Mouse (Mus musculus) liver, embryonic 15.5 days (tissue): ENCODE data around the gene Camp. TPM values are rescaled to one million over a fixed set of nuclear protein-coding genes. Genes with fewer than 3 reads are reported as not detected.
A peak's percentile ranks its signal among the peaks of the same experiment; 100 is the strongest.

Experiments
- ATAC-seq: fragments of 200-750 bp; cut with Nextera tagmentation; 2 replicates; pipeline ENCODE4 v1.8.0; 2017; ENCODE audit warnings: moderate number of reproducible peaks, mild to moderate bottlenecking, moderate library complexity; ENCODE audit not compliant: insufficient read depth
- H3K27ac ChIP-seq: fragments of 300-500 bp; sonication (generic); replicated peaks from 2 replicates; pipeline ENCODE4 v1.5.1; 2015; ENCODE audit warnings: mild to moderate bottlenecking, inconsistent platforms
- H3K27me3 ChIP-seq: fragments of 300-500 bp; sonication (generic); 2 replicates; pipeline ENCODE4 v1.6.1; 2015; ENCODE audit warnings: mild to moderate bottlenecking, inconsistent platforms
- H3K36me3 ChIP-seq: fragments of 300-500 bp; sonication (generic); replicated peaks from 2 replicates; pipeline ENCODE4 v1.6.1; 2015; ENCODE audit warnings: moderate library complexity, mild to moderate bottlenecking, inconsistent platforms
- H3K4me1 ChIP-seq: fragments of 300-500 bp; sonication (generic); replicated peaks from 2 replicates; pipeline ENCODE4 v1.6.1; 2015; ENCODE audit warnings: inconsistent platforms
- H3K4me2 ChIP-seq: fragments of 300-500 bp; sonication (generic); 2 replicates; pipeline ENCODE4 v1.6.1; 2015; ENCODE audit warnings: moderate library complexity, mild to moderate bottlenecking, inconsistent platforms
- H3K4me3 ChIP-seq: fragments of 300-500 bp; sonication (generic); replicated peaks from 2 replicates; pipeline ENCODE4 v1.5.1; 2015; ENCODE audit warnings: mild to moderate bottlenecking, inconsistent platforms
- H3K9ac ChIP-seq: fragments of 300-500 bp; sonication (generic); 2 replicates; pipeline ENCODE4 v1.6.1; 2015; ENCODE audit warnings: moderate library complexity, mild to moderate bottlenecking, inconsistent platforms
- H3K9me3 ChIP-seq: fragments of 300-500 bp; sonication (generic); replicated peaks from 2 replicates; pipeline ENCODE4 v1.6.1; 2016; ENCODE audit warnings: inconsistent platforms
- WGBS: fragments of 180-500 bp; shearing (Covaris S2); methylation state at CpG from one replicate; pipeline ENCODE4 v1.1.7; 2015; ENCODE audit warnings: mixed read lengths; ENCODE audit not compliant: insufficient replicate concordance; 5-methylcytosine and 5-hydroxymethylcytosine counted together
- polyA plus RNA-seq: library from polyadenylated mRNA; unstranded; fragments of >200 nt; fragmentation: Nextera tagmentation; extraction: Ambion mirVana; gene quantifications from 2 replicates; pipeline ENCODE4 v1.2.1, GENCODE M21; 2015

The Camp gene
- polyA plus RNA-seq, 1 experiment from 2014 or later, result 281 TPM

DNA sequence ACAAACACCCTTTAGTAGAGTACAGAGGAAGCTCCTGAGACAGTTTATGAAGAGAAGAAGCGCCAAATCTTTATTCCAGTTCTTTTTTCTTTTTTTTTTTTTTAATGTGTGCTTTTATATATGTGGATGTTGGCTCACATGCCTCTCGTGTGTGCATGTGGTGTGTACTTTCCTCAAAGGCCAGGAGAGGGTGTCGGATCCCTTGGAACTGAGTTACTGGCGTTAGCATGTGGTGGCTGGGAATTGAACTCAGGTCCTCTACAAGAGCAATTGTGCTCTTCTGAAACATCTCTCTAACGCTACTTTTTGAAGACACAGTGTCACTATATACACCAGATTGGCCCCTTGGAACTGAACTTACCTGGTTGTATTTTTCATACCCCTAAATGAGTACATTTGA lies 28.2 kb upstream of the Camp start:
- ATAC-seq, result no peak
- peaks cover 55% of the 10 kb centered on the region for H3K36me3 ChIP-seq
- H3K27ac ChIP-seq, result no peak overlapping the region
- peak overlapping the region; percentile 95; the same call in 1 of the 2 replicates for H3K9ac ChIP-seq
- peak overlapping the region; percentile 81 for H3K4me3 ChIP-seq
- H3K9me3 ChIP-seq, result no peaks in the 10 kb centered on the region
- no peaks in the 10 kb centered on the region for H3K27me3 ChIP-seq
- WGBS, result 64% methylated on average over 5 of the region's 5 CpGs
- H3K4me1 ChIP-seq, result peaks cover 36% of the 10 kb centered on the region
- H3K4me2 ChIP-seq, result peak overlapping the region; percentile 95

DNA sequence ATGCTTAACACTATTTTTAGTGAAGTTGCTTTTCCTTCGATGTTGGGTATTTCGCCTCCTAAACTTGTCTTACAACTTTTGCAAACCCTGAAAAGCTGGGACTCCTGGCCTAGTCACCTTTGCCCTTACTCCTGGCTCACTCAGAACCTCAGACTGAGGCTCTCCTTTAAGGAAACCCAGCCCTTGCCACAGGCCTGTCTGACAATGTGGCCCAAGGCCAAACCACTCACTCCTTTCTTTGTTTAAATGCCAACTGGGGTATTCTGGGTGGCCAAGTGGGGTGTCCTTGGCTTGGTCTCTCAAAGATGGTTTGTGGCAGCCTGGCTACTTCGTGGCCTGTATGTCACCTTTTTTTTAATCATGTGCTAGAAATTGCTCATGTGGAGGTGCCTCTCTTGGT lies 27.3 kb upstream of the Camp start:
- H3K9ac ChIP-seq, result peak overlapping the region; percentile 95
- ATAC-seq, result no peak
- H3K9me3 ChIP-seq, result no peaks in the 10 kb centered on the region
- H3K4me1 ChIP-seq, result peaks cover 36% of the 10 kb centered on the region
- peaks cover 46% of the 10 kb centered on the region for H3K36me3 ChIP-seq
- H3K27ac ChIP-seq, result peak overlapping the region; percentile 85
- WGBS, result 1% methylated on average over 3 of the region's 3 CpGs
- no peaks in the 10 kb centered on the region for H3K27me3 ChIP-seq
- peak overlapping the region; percentile 81 for H3K4me3 ChIP-seq
- peak overlapping the region; percentile 95 for H3K4me2 ChIP-seq

DNA sequence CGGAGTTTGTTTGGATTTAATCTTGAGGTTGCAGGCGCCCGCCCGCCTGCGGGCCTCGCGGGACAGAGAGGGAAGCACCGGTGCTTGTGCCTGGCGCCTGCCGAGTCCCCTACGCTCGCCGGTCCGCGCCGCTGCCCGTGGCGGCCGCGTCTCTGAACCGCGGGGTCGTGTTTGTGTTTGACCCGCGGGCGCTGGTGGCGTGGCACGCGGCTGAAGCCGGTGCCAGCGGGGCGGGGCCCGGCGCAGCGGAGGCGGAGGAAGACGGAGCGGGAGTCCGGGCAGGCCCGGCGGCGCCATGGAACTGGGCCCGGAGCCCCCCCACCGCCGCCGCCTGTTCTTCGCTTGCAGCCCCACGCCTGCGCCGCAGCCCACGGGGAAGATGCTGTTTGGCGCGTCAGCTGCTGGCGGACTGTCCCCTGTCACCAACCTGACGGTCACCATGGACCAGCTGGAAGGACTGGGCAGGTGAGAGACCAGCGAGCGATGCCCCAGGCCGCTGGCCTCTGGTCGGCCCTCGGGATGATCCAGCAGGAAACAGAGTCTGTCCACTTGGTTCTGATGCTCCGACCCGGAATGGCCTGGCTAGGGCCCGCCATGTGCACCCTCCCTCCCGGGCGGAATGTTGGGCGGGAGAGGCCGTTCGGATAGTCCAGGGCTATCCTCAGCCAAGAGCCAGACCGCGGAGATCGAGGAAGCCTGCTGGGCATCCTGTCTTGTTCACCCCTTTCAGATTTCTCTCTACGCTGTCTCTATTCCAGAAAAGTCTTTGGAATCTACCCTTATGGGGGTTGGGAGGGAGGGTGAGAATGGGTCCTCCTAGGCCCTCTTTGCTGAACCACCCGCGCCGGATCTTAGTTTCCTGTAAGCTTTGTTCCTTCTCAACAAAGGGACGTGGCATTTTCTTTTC lies 26.5 kb upstream of the Camp start:
- H3K4me2 ChIP-seq, result peak overlapping the region; percentile 95
- peak; percentile 81 for ATAC-seq
- H3K4me1 ChIP-seq, result peaks cover 45% of the 10 kb centered on the region
- H3K9ac ChIP-seq, result peak overlapping the region; percentile 95
- peak overlapping the region; percentile 81 for H3K4me3 ChIP-seq
- WGBS, result under 1% methylated on average over 74 of the region's 76 CpGs
- peaks cover 38% of the 10 kb centered on the region for H3K36me3 ChIP-seq
- peak overlapping the region; percentile 85 for H3K27ac ChIP-seq
- H3K27me3 ChIP-seq, result no peaks in the 10 kb centered on the region
- H3K9me3 ChIP-seq, result no peaks in the 10 kb centered on the region

DNA sequence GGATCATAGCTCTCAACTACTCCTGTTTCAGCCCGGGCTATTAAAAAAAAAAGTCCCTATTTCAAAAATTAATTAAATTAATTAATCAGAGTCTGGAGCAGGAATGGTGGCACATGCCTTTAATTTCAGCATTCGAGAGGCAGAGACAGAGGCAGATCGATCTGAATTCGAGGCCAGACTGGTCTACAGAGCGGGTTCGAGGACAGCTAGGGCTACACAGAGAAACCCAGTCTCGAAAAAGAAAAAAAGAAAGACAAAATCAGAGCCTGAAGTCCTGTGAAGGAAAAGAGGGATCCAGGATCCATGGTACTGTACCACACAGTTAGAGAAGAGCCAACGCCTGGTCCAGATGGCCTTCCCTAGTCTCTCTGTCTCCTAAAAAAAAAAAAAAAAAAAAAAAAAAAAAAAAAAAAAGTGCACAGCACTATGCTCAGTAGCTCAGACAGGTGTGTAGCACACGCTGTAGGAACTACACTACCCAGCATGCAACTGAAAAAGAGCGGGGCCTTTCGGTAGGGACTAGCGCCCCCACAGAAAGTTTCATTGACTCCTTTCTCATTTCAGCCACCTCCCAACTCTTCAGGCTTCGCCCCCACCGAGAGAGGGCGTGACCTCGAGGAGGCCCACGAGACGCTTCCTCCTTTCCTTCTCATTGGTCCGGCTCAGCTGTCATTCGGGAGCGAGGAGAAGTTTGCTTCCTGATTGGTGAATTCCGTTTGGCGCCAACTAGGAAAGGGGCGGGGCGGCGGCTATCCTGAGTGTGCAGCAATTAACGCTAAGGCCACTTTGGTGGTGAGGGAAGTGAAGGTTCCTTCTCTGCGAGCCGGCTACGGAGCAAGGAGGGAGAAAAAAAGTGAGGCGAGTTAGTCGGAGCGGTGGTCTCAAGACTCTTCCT lies 25.6 kb upstream of the Camp start, which contains the start of gene Cdc25a:
Gene Cdc25a (plus strand): TSS at position 783 of the 895 bp plus-strand sequence.
- ATAC-seq, result peak; percentile 89
- Histone ChIP-seq H3K27me3 (no peaks in the 10 kb centered on the region), H3K4me1 (peaks cover 50% of the 10 kb centered on the region), H3K4me3 (peak within 1 kb of the TSS; percentile 81), H3K4me2 (peak within 1 kb of the TSS; percentile 95), H3K36me3 (peaks cover 29% of the 10 kb centered on the region), H3K27ac (peak within 1 kb of the TSS; percentile 85), H3K9ac (peak within 1 kb of the TSS; percentile 95), H3K9me3 (no peaks in the 10 kb centered on the region)
- 4% methylated on average over 33 of the region's 33 CpGs for WGBS

DNA sequence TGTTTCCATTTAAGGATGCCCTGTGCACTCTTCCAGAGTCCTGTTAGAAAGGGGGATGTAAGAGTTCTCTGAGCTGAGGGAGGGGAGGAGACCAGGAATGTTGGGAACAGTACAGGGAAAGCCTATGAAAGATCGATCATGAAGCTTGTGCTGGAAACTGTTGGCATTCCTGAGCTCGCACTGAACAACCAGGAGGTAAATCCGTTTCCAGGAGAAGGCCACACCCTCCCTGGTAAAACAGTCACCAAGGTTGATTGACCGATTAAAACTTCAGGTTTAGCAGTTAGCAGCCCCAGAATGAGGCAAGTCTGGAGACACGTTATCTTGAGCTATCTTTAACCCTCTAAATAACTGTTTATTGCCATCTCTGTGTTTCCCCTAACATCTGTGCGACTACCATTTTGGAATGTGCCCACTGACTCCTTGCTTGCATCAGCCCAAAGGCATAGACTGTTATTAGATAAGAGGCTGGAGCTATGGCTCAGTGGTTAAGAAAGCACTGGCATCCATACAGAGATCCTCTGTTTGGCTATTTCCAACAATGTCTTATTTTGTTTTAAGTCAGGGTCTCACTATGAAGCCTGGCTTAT lies 21.7 kb upstream of the Camp start:
- Histone ChIP-seq H3K9me3 (no peaks in the 10 kb centered on the region), H3K4me1 (peaks cover 24% of the 10 kb centered on the region), H3K27me3 (no peaks in the 10 kb centered on the region), H3K9ac (no peak overlapping the region), H3K36me3 (no peaks in the 10 kb centered on the region), H3K27ac (no peak overlapping the region; the same call in 1 of the 2 replicates), H3K4me2 (peak overlapping the region; percentile 20), H3K4me3 (0 out of 2 replicates have a peak overlapping the region, but pooled peaks have one; percentile 4)
- no peak for ATAC-seq
- 15% methylated on average over 6 of the region's 6 CpGs for WGBS

DNA sequence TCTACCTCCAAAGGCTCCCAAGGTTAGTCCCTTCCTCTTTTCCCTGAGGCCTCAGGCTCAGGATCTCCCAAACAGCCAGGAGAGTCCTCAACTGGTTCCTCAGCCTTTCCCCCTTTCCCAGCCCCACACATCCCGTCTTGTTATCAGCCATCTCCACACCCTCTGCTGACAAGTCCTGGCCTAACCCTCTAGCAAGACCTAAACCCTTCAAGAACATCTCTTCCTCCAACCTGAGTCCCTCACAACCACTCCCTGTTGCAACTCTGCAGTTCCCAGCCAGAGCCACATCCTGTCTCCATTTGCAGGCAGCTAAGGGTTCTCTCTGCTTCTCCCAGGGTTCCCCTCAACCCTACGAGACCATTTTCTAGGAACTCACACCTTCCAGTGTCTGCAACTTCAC lies 16.8 kb upstream of the Camp start:
- no peak overlapping the region for H3K4me2 ChIP-seq
- no peaks in the 10 kb centered on the region for H3K36me3 ChIP-seq
- no peak overlapping the region for H3K9ac ChIP-seq
- H3K27ac ChIP-seq, result no peak overlapping the region
- H3K9me3 ChIP-seq, result no peaks in the 10 kb centered on the region
- H3K27me3 ChIP-seq, result no peaks in the 10 kb centered on the region
- 24% methylated on average over 2 of the region's 2 CpGs for WGBS
- peaks cover 27% of the 10 kb centered on the region for H3K4me1 ChIP-seq
- no peak overlapping the region for H3K4me3 ChIP-seq
- no peak for ATAC-seq

DNA sequence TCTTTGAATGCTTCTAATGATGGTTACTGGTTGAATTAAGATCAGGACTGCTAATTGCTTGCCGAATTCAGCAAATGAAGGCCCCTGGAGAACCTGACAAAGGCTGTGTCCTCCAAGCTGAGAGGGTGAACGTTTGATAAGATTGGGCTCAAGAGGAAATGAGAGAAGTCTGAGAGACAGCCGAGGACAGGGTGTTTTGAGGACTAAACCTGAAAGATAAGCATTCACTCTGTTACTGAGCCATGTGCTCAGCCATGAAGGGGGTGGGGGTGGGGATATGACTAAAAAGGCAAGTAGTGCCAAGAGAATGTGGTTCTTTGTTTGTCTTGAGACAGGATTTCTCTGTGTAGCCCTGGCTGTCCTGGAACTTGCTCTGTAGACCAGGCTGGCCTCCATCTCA lies 13.7 kb upstream of the Camp start:
- peak overlapping the region; percentile 63 for H3K4me2 ChIP-seq
- peak overlapping the region; percentile 34; the same call in 1 of the 2 replicates for H3K4me3 ChIP-seq
- no peaks in the 10 kb centered on the region for H3K27me3 ChIP-seq
- ATAC-seq, result peak; percentile 45; the same call in 1 of the 2 replicates
- no peak overlapping the region for H3K9ac ChIP-seq
- H3K9me3 ChIP-seq, result no peaks in the 10 kb centered on the region
- WGBS, result 7% methylated on average over 3 of the region's 3 CpGs
- peaks cover 18% of the 10 kb centered on the region for H3K4me1 ChIP-seq
- no peaks in the 10 kb centered on the region for H3K36me3 ChIP-seq
- no peak overlapping the region for H3K27ac ChIP-seq

DNA sequence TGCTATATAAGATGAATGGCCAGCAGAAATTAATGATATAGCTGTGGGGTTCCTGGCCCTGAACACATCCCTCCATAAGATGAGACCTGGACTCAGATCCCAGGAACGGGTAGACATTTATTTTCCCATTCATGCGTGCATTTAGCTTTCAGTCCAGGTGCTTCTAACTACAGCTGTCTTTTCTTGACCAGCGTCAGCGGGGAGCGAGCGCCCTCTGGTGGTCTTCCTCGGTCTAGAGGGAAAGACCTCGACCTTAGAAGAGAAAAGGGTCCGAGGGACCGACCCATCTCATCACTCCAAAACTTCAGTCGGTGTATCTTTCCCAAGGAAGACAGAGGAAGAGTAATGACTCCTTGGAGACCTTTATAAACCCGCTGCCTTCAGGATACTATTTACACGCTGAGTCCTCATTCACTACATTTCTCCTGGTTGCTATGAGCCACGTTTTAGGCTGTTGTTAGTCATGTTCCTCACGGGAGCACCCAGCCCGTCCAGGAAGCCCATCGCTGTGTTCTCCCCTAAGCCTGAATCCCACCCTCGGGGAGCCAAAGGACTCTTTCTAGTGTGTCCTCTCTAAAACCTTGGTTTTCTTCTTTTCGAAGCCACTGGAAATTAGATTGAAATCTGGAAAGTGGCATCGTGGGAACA lies 13.1 kb upstream of the Camp start:
- Histone ChIP-seq H3K9ac (no peak overlapping the region), H3K27ac (no peak overlapping the region), H3K27me3 (no peaks in the 10 kb centered on the region), H3K4me3 (peak overlapping the region; percentile 34), H3K4me1 (peaks cover 18% of the 10 kb centered on the region), H3K36me3 (no peaks in the 10 kb centered on the region), H3K4me2 (peak overlapping the region; percentile 63), H3K9me3 (no peaks in the 10 kb centered on the region)
- peak; percentile 38; the same call in 1 of the 2 replicates for ATAC-seq
- WGBS, result 3% methylated on average over 20 of the region's 20 CpGs

DNA sequence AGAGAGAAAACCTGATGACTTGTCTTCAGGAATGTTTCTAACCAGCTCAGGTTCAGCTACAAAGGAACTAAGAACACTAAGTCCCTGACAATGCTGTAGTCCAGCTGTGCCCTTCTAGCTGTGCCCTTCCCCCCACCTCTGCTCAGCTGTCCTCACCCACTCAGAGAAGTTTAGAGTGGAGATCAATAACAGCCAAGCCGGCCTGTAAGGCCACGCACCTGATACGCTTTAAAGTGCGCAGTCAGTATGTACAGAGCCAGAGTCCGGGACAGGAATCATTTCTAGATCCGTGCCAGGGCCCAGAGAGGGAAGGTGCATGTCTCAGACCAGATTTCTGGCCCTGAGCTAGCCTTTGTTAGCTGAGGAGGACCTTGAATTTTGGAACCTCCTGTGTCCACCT lies 6.5 kb upstream of the Camp start:
- H3K27ac ChIP-seq, result no peak overlapping the region
- WGBS, result 70% methylated on average over 6 of the region's 6 CpGs

DNA sequence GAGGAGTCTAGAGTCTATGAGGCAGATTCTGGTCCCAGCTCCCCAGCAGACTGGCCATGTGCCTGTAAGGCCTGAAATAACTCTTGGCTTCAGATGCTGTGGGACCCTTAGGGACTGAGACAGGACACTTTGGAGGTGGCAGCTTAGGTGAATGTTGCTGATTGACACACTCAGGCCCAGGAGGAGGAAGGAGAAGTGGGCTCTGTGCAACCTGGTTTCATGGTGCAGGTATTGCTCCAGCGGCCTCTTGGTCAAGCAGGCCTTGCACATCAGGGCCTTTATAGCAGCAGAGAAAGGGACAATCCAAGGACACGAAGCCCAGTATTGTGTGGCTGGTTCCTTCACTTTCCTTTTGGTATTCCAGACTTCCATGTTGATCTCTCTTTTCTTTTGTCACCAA lies 4.9 kb upstream of the Camp start:
- H3K4me1 ChIP-seq, result 0 out of 2 replicates have a peak, but pooled peaks cover 2% of the 10 kb centered on the region
- no peaks in the 10 kb centered on the region for H3K9me3 ChIP-seq
- no peak overlapping the region for H3K9ac ChIP-seq
- H3K36me3 ChIP-seq, result no peaks in the 10 kb centered on the region
- WGBS, result 56% methylated on average over 2 of the region's 2 CpGs
- H3K4me2 ChIP-seq, result no peak overlapping the region
- H3K4me3 ChIP-seq, result no peak overlapping the region
- no peak for ATAC-seq
- H3K27ac ChIP-seq, result no peak overlapping the region
- H3K27me3 ChIP-seq, result no peaks in the 10 kb centered on the region

More for the DNA sequence above, 6.5 kb upstream of the Camp start:
- Histone ChIP-seq H3K4me3 (no peak overlapping the region), H3K27me3 (no peaks in the 10 kb centered on the region), H3K9me3 (no peaks in the 10 kb centered on the region), H3K36me3 (no peaks in the 10 kb centered on the region), H3K9ac (no peak overlapping the region), H3K4me1 (0 out of 2 replicates have a peak, but pooled peaks cover 2% of the 10 kb centered on the region), H3K4me2 (no peak overlapping the region)
- peak; percentile 61 for ATAC-seq
